Mouse (Mus musculus): ENCODE measurements around the gene Tnk2.

The Tnk2 gene

DNA sequence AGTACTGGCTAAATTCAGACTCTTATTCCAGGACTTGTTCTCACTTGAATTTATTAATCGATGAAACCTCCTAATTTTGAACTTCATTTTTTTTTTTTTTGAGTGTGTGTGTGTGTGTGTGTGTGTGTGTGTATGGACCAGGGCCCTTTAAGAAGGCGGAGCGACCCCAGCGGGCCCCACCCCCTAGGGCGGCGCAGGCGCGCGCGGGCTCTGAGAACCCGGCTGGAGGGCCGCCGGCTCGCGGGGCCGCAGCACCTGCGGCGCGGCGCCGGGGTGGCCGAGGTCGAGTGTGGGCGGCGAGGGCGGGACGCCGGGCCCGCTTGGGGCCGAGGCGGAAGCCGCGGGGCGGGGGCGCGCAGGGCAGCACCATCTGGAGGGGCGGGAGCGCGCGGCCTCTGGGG is at the start of gene Tnk2:
Tnk2 (plus strand) TSS at position 214 of the 401 bp plus-strand sequence.
- DNase-seq = peak; percentile 90 to 93

DNA sequence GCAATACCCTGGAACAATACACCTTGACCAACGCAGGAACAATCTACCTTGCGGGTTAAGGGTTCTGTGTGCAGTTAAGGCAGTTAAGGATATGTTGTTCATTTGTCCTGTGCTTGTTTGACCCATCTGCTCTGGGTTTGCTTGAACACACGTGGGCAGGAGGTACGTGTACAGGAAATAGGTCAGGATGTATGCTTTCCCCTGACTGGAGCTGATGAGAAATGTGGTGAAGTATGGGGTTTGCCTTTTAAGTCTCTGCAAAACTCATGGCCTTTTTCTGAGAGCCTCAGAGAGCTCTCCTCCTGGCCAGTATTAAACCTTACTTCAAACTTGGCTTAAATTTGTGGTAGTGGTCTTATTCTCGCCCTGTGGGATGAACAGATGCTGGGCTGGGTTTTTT is 49.8 kb upstream of the Tnk2 start:
- DNase-seq = no peak

DNA sequence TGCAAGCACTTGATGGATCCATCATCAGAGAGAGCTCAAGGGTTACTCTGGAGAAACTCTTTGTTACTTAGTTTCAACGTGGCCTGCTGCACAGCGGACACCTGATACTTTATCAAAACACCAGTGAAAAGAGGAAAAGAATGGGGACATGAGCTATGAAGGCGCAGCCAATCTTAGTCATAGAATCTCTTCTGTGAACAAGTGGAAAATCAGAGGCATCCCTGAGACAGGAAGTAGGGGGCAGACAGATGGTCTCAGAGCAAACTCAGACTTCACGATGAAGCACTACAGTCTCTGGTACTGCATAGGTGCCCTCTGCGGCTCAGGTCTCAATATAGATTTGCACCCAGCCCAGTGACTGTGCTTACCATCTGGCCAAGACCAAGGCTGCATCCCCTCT is 49.0 kb upstream of the Tnk2 start:
- no peak for DNase-seq

DNA sequence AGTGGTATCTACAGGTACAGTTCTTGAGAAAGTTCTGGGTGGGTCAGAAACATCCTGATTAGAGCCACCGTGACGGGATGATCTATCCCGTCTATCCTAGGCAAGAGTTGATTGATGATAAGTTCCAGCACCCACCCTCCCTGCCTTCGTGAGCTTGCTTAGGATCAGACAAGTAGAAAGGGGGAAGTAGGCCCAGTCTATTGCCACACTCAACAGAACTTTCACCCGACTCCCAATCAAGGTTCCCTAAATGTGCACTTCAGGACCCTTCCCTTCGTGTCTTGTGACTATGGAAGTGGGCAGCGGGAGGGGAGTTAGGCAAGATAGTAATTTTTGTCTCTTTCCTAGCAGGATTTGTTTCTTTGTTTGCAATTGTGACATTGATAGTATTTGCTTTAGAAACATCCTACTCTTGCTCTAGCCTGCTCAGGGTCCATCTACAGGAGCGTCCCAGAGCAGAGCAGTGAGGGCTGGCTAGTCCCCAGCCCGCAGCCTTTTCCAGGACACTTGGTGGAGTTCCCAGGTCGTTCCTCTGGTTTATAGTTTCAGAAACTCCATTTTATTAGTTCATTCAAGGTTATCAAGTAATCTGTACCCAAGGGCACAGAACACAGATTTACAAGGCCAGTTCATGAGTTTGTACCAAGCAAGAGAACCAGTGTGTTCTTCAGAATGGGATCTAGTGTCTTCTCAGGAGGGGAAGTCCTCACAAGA is 48.4 kb upstream of the Tnk2 start:
- DNase-seq = no peak

DNA sequence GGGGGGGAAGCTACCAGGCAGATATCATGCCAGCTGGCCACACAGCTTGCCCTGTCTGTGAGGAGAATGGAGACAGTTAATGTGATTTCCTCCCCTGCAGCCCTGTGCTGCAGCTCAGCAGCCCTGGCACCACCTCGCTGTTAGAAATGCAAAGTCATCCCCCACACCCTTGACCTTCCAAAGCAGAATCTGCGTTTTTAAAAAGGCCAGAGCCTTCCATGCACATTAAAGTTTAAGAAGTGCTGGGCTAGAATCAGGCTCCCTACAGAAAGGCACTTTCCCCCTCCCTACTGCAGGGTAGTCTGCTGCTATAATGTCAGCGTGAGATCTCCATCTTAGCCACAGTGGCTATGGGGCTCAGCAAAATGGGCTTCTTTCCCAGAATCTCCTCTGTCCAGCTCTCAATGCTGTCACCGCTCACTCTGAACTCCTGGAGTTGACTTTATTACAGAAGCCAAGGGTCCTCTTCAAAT is 45.7 kb upstream of the Tnk2 start:
- peak in 1 of 2 experiments; percentile 11 for DNase-seq

DNA sequence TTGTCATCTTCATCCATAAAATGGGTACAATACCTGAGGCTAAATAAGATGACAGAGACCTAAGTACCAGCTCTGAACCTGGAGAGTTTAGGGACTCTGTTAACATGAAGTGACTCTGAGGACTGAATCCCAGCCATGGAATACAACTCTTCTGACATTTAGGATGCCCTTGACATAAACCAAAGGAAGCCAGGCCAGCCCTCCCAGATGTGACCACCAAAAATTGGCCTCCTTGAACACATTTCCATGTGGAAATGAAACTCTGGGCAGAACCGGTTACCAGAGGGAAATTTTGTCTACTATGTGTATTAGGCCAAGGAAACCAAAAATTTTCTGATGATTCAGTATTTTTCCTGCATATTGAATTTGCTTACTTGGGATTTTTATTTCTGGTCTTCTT is 44.5 kb upstream of the Tnk2 start:
- DNase-seq = no peak

DNA sequence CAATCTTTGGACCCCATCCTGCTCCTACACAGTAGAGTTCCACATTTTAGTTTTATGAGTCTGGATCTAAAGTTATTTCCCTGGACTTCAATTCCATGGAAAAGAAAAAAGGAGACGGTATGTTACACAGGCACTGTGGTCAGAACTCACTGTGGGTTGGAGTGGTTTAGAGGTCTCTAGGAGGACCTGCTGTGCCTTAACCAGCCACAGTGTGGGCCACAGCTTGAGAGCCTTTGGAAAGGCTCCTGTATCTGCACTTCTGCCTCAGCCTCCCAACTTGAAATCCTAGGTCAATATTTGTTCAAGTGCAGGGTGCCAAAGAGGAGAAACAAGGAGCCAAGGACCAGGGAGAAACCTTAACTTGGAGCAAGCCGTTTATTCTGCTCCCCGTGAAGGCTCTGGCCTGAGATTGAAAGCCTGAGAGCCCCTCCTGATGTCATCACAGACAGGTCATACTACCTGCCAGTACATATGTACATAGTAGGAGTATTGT is 41.4 kb upstream of the Tnk2 start:
- DNase-seq = no peak

DNA sequence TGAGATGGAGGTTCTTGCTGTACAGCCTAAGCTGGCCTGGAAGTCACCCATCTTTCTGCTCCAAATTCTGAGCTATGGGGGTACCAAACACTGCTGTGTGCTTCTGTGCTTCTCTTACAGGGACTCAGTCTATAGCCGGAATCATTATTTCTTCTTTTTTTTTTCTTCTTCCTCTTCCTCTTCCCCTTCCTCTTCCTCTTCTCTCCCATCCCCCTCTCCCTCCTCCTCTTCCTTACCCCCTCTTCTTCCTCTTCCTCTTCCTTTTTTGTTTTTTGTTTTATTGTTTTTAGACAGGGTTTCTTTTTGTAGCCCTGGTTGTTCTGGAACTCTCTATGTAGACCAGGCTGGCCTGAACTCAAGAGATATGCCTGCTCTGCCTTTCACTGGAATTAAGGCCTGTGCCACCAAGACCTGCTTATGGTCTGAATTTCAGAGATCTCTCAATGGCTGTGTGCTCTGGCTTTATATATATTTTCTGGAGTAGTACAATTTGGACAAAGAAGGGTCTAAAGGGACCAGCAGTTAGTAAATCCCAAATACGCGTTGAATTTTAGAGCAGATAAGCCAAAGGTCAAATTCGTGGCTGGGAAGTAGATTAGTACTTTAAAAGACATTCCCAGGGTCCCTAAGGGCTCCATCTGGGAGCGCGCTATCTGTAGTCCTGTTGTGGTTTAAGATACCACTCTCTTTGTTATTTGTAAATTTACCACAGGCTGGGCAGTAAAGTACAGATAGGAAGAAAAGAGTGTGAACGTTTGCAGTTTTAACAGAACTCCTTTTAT is 35.9 kb upstream of the Tnk2 start:
- DNase-seq = peak in 1 of 2 experiments; percentile 14

DNA sequence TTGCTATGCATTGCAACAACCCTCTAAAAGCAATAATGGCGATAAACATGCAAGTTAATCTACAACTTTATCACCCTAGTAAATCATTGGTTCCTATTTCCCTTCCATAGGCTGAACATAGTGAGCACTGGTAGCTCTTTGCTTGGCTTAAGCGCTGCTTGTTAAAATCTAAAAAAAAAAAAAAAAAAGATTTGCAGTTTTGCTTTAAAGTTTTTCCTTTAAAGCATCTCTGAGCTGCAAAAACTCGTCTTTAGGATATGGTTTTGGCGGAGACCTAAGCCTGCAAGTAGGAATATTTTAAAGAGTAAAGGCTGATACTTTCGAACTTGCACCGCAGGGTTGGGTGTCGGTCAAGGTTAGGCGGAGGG is 35.3 kb upstream of the Tnk2 start:
- no peak for DNase-seq

DNA sequence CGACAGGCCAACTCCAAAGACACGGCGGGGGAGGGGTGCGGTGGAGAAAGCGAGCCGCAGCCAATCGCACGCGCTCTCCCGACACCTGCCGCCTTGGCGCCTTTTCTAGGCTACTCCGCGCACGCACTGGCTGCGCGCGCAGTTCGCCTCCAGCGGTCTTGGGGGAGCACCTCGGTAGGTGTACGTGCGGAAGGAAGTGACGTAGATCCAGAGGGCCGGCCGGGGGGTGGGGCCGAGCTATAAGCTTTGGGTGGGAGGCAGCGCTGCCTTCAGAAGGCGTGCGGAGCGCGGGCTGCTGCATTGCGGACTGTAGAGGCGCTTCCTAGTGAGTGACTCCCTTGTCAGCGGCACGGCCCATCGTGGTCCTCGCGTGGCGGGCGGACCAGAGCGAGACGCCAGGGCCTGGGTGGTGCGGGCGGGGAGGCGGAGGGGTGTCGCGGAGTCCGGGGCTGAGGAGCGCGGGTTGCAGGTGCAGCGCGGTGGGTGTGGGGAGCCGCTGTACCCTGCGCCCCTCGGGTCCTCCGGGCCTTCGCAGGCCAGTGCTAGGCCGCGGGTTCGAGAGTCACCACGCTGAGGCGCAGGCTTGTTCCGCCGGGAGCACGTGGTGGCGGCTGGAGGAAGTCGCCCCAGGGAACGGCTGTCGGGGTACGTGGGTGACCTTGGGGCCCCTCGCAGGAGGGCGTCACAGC is 34.8 kb upstream of the Tnk2 start, which contains the start of gene Tfrc:
Tfrc (plus strand) TSS at position 209 of the 689 bp plus-strand sequence.
- peak; percentile 98 to 99 for DNase-seq

DNA sequence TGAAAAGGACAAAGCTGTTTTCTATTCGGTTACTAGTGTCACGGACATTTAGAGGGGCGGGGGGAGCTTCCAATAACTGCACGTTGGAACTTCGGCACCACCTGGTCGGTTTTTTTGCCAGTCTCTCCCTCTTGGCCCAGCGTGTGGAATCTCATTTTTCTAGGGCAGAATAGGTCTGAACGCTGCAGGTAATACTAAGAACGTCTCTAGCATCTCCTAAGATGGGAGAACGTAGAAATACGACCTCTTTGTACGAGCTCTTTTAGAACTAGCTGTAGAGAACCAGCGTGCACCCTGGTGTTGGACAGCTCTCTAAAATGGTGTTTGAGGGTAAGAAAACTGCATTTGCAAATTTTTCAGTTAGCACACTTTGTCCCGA is 34.3 kb upstream of the Tnk2 start:
- no peak for DNase-seq

DNA sequence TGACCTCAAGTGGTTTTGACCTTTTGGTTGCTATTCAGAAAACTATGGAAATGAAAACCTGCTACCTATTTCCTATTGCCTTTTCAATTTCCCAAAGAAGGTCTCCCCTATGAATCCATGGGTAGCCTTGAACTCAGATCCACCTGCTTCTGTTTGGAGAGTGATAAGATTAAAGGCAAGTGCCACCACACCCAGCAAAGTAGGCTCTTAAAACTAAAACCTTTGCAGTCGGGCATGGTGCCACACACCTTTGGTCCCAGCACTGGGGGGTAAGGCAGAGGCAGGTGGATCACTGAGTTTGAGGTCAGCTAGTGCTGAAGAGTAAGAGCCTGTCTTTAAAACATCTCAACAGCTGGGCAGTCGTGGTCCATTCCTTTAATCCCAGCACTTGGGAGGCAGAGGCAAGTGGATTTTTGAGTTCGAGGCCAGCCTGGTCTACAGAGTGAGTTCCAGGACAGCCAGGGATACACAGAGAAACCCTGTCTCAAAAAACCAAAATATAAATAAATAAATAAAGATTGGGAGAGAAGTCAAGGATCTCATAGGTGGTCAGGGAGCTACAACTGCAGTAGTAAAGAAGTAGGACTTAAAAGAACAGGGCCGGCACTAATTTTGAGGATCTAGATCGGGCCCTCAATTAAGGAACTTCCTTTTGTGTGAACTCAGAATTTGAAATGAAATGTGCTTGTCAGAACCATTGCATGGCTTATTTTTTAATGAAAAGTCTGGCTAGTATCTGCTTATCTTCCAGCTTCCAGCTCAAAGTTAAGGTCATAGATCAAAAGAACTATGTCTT is 33.0 kb upstream of the Tnk2 start:
- peak; percentile 11 to 13 for DNase-seq

DNA sequence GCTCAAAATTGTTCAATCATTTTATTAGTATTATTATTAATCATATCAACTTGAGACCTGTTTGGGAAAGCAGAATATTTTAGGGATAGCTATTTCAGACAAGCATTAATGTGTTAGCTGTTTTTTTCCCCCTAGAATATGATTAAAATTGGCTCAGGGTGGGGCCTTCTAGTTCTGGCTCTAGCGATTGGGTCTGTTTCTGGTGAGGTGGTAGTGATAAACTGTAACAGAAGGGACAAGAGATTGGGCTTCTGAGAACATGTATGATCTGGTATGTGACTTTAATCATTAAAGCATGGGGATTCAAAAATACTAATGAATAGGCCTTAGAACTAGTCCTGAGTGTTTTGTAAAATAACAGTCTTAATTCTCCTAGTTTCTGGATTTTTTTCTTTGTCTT is 31.6 kb upstream of the Tnk2 start:
- DNase-seq = no peak

DNA sequence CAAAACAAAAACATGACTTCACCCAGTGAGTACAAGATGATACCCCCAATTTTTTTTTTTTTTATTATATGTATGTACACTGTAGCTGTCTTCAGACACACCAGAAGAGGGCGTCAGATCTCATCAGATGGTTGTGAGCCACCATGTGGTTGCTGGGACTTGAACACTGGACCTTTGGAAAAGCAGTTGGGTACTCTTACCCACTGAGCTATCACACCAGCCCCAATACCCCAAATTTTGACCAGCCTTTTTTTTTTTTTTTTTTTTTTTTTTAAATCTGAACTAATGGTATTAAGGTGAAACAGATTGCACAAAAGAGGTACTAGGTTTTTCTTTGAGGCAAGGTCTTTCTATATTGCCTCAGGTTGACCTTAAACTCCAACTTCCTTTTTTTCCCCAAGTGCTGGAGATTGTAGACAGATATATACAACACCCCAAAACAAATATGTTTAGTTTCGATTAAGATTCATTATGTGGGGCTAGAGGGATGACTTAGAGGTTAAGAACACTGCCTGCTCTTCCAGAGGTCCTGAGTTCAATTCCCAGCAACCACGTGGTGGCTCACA is 30.3 kb upstream of the Tnk2 start:
- DNase-seq = no peak

DNA sequence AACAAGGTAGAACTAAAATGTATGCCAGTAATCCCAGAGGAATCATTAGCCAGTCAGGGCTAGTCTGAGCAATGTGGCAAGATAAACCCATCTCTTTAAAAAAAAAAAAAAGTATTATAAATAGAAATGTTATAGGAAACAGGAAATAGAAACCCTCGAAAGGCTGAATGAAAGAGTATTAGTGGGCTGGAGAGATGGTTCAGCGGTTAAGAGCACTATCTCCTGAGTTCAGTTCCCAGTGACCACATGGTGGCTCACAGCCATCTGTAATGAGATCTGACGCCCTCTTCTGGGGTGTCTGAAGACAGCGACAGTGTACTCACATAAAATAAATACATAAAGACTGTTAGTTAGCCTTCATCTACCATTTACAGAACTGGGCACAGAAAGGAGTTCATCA is 29.6 kb upstream of the Tnk2 start:
- DNase-seq = no peak

DNA sequence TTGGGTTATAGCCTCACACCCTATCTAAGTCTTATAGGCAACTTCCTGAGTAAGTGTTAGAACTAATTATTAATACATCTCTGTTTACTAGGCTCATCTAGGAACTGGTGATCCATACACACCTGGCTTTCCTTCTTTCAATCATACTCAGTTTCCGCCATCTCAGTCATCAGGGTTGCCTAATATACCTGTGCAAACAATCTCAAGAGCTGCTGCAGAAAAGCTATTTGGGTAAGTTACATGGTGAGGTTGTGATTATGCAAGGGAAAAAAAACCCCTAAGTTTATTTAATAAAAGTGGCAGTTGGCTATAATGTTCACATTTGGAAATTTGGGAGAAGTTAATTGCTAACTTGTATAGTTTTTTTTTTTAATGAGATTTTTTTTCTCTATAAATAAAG is 24.7 kb upstream of the Tnk2 start:
- DNase-seq = no peak

DNA sequence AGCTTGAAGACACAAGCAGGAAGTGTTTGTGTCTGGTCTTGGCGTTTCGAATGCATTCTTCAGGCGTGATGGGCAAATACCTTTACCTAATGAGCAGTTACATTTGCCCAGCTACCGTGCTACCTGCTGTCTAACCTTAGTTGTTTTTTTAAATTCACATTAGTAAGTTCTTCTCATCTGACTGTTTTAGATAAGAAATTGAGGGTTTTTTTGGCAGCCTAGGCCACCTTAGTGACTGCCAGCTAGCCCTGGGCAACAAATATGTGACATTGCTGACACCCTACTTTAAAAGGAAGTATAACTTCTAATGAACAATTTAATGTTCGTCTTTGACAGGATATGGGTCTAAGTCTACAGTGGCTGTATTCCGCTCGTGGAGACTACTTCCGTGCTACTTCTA is 15.5 kb upstream of the Tnk2 start:
- DNase-seq = no peak

DNA sequence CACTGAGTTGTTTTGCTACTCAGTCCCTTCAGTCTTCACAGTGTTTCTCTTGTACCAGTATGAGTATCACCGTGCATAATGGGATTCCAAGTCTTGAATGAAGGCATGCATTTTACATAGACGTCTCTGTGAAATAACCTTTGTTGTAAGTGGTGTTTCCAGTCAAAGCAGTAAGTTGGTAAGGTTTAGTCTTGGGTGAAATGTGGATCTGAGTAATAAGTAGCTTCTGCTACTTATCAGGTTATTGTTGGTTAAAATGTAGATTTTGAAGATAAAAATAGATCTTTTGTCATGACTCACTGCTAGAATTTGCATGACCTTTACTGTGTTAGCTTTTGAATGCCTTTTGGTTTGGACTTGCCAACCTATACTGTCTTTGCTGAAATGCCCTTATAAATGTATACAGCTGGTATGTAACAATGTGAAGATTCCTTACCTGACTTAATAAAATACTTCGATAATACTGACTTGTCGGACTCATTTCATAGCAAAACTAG is 11.3 kb upstream of the Tnk2 start:
- no peak for DNase-seq

DNA sequence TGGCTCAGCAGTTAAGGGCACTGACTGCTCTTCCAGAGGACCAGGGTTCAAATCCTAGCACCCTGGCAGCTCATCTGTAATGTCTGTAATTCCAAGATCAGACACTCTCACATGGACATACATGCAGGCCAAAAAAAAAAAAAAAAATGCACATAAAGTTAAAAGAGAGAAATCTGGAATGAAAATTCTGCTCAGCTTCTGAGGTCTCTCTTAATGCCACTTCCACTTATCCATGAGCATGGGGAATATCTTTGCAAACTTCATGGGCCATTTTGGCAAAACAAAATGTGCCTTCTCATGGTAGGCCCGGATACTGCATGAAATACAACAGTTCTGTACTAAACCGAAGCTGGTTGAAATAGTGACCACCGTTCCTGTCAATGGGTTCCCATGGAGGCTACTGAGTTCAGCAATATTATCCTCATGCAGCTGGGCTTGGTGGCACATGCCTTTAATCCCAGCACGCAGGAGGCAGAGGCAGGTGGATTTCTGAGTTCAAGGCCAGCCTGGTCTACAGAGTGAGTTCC is 10.1 kb upstream of the Tnk2 start:
- no peak for DNase-seq

DNA sequence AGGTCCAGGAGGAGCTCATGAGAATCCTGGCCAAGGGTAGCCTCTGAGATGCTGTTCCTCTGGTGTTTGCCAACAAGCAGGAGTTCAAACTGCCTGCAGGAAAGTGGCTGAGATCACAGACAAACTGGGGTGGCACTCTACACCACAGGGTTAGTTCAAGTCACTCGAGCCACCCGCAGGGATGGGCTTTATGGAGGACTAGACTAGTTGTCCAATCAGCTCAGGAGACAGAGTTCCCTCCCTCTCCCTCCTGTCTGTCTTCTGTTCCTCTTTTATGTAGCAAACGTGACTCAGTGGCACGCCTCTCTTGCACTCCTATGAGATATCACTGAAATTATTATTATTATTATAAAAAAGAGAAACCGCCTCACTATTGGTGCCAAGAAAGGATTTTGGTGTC is 9.5 kb upstream of the Tnk2 start:
- DNase-seq = no peak

DNA sequence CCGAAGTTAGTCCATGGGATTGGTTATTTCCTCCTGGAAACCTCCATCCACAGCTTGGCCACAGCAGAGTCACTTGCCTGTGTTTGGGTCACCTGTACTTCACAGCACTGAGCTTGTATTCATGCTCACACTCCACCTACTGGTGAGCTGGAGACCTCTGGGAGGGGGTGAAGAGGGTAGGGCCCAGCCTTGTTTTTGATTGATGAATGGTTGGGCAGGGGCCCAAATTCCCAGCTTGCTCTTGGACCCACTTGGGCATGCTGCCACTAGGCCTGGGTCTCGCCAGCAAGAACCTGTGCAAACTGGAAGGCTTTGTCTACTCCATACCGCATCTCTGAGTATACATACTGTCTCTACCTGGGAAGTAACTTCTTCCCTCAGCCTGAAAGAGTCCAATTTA is 8.4 kb upstream of the Tnk2 start:
- DNase-seq = no peak

DNA sequence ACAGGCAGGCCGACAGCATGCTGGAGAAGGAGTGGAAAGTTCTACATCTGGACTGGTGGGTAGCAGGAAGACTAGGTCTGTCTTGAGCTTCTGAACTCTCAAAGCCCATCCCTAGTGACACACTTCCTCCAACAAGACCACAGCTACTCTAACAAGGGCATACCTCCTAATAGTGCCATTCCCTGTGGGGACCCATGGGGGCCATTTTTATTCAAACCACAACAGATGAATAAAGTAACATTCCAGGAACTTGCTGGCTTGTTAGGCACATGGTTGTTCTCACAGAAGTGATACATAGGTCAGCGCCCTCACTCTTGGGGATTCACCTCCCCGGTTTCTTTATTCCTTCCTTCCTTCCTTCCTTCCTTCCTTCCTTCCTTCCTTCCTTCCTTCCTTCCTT is 7.3 kb upstream of the Tnk2 start:
- no peak for DNase-seq

Data from cerebellum, adult 18-20 months (tissue).